Mouse (Mus musculus) Patski (cell line): ENCODE results near the gene Rab40c. TPM values are rescaled to one million over a fixed set of nuclear protein-coding genes. Genes with fewer than 3 reads are reported as not detected.

ENCODE experiments used
- ATAC-seq: fragments of 100-300 bp; one replicate; pipeline ENCODE4 v1.8.0; 2021
- CTCF ChIA-PET: fragments of 350-600 bp; sonication (Branson Sonifier 250); formaldehyde crosslinking; loops from one replicate; lab custom pipeline; 2022; ENCODE audit warnings: inconsistent platforms; lab: Charles Lee
- POLR2A ChIA-PET: fragments of 350-600 bp; sonication (Branson Sonifier 250); formaldehyde crosslinking; loops from one replicate; lab custom pipeline; 2022; ENCODE audit warnings: antibody characterized with exemption, inconsistent platforms; lab: Charles Lee
- DNase-seq: peaks from one replicate; pipeline ENCODE4 v3.0.0-alpha.2; 2011; ENCODE audit warnings: low read depth, low spot score
- H3K27me3 ChIP-seq: fragments of 371-371 bp; one replicate; pipeline ENCODE4 v1.5.1; 2021
- CTCF ChIP-seq: fragments of 100-300 bp; IDR thresholded peaks from one replicate; pipeline ENCODE4 v1.5.1; 2021
- in situ Hi-C: fragments of 300-500 bp; cut with MboI; formaldehyde crosslinking; loops from 3 replicates; pipeline ENCODE4 v1.11.1; 2018; ENCODE audit warnings: low pct_unique_long_range_greater_than_20kb, mixed read lengths
- polyA plus RNA-seq: library from polyadenylated mRNA; unstranded; gene quantifications from one replicate; pipeline ENCODE4 v1.2.3, GENCODE M21; 2021

The Rab40c gene
- polyA plus RNA-seq, 1 experiment from 2014 or later = 20.2 TPM

DNA sequence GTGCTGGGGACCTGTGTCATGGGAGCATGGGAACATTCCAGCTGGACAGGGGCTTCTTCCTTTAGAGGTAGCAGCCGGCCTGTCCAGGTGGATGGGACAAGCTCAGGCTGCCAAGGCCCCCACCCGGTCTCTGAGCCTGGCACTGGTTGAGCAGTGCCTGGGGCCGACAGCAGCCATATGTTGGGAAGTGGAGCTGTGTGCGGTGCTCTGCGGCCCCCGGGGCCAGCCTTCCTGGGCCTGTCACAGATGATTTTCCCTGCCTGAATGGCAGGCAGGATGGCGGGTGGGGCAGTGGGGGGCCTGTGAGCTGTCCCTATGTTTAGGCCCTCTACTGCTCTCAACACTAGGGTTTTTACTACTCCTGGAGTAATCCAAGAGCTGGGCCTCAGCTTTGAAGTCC is 36.7 kb upstream of the Rab40c start:
- peaks cover 22% of the 10 kb centered on the region for H3K27me3 ChIP-seq
- DNase-seq (no peak), ATAC-seq (no peak)
- ChIA-PET POLR2A (interaction anchor here (0.8 kb wide), 1 partner anchor 10 kb away, joined by 3 read pairs; no protein-coding TSS in a partner anchor), CTCF (no interaction called here)
- no peak for TF ChIP-seq CTCF
- in situ Hi-C loops = no loop called here

DNA sequence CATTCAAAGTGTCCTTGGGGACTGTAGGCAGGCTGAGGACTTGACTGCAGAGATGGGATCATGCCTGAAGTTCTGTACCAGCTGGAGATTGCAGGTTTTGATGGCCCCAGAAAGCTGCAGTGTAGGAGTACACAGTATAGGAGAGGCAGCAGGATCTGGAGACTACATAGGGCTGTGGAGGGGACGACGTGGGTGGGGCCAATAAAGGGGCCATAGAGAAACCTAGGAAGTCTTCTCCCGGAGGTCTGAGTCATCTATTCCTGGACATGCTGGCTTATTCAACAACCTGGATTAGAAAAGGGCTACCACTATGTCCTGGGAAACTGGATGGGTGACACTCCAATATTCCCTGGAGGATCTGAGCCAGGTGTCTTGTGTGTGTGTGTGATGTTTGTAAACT is 36.2 kb upstream of the Rab40c start:
- TF ChIP-seq CTCF = no peak
- no peak for ATAC-seq
- ChIA-PET CTCF (interaction anchor here (0.8 kb wide), 1 partner anchor 29 kb away, joined by 3 read pairs; no protein-coding TSS in a partner anchor), POLR2A (interaction anchor here (1.2 kb wide), 1 partner anchor 13 kb away, joined by 3 read pairs; no protein-coding TSS in a partner anchor)
- in situ Hi-C loops = no loop called here
- peaks cover 25% of the 10 kb centered on the region for H3K27me3 ChIP-seq
- no peak for DNase-seq

DNA sequence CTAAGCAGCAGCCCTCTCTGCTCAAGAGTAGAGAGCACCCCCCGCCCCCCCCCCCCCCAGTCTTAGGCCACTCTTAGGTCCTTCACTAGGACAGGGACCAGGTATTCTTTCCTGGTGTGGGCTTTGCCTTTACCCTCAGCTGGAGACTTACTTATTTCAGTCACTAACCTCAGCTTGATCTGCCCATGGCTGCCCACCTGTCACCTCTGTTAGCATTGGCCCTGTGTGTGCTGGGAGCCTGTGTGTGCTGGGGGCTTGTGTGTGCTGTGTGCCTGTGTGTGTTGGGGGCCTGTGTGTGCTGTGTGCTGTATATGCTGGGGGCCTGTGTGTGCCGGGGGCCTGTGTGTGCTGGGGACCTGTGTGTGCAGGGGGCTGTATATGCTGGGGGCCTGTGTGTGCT is 35.1 kb upstream of the Rab40c start:
- H3K27me3 ChIP-seq = peaks cover 25% of the 10 kb centered on the region
- TF ChIP-seq CTCF = no peak
- DNase-seq = no peak
- ChIA-PET POLR2A (interaction anchor here (0.8 to 1.2 kb wide), 2 partner anchors 12 to 32 kb away, joined by 3 read pairs; no protein-coding TSS in a partner anchor), CTCF (no interaction called here)
- no peak for ATAC-seq
- in situ Hi-C loops = no loop called here

DNA sequence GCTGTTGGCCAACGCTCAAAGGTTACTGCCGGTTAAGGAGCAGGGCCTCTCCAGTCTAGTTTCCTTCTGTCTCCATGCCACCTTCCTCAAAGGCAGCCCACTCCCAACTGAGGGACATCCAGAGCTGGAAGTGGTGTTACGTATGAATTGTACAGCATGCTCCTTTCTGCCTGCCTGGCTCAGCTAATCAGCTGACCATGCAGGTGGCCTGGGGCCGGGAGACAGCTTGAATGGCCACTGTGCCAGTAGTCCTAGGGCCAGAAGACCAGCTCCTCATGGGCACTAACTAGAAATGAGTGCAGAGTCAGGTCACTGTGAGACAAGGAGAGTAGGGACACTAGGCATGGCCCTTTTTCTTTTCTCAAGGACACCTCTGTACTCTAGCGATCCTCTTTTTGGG is 33.6 kb upstream of the Rab40c start:
- no peak for TF ChIP-seq CTCF
- POLR2A ChIA-PET = no interaction called here
- no peak for DNase-seq
- H3K27me3 ChIP-seq = peaks cover 25% of the 10 kb centered on the region
- ATAC-seq = no peak
- in situ Hi-C loops = no loop called here
- CTCF ChIA-PET = interaction anchor here (0.6 kb wide), 1 partner anchor 8 kb away, joined by 3 read pairs; the partner anchor contains the start of genes Nhlrc4 and Pigq

DNA sequence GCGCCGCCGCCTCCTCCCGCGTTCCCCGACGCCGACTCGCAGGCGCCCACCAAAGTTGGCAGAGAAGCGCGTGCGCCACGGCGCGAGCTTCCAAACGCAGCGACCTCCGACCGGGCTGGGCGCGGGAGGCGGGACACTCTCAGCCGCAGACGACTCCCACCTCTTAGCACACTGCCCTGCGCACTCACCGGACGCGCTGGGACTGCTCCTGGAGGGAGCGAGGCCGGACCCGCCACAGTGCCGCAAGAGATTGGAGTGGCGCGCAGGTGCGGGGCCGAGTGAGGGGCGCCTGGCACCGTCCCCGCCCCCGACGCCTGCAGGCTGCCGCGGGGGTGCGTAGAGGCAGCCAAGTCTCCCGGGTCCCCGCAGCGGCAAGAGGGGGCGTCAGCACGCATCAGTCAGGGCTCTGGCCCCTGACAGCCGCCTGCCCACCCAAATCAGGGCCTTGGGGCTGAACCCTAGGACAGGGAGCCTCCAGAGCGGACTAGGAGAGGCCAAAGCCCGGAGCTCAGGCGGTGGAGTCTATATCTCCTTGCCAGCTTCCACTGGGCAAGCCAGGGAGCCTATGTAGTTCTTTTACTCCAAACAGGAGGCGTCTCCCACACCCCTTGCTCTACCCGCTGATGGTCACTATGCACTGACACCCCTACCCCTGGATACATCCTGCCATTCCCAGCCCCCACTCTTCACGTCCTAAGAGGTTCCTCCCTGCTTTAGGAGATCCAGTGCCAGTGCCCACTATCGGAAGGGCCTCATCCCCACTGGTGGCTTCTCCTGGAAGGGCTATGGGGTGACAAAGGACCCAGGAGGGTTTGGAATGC is 32.5 kb upstream of the Rab40c start, which contains the start of gene A930017K11Rik:
Gene A930017K11Rik, minus strand, starts transcription at position 763 of the 821 bp plus-strand sequence.
- DNase-seq = no peak
- ATAC-seq = no peak
- CTCF ChIA-PET = no interaction called here
- H3K27me3 ChIP-seq = peaks cover 25% of the 10 kb centered on the region
- in situ Hi-C loops = no loop called here
- POLR2A ChIA-PET = interaction anchor here (0.6 kb wide), 1 partner anchor 11 kb away, joined by 3 read pairs; no protein-coding TSS in a partner anchor
- no peak for TF ChIP-seq CTCF

DNA sequence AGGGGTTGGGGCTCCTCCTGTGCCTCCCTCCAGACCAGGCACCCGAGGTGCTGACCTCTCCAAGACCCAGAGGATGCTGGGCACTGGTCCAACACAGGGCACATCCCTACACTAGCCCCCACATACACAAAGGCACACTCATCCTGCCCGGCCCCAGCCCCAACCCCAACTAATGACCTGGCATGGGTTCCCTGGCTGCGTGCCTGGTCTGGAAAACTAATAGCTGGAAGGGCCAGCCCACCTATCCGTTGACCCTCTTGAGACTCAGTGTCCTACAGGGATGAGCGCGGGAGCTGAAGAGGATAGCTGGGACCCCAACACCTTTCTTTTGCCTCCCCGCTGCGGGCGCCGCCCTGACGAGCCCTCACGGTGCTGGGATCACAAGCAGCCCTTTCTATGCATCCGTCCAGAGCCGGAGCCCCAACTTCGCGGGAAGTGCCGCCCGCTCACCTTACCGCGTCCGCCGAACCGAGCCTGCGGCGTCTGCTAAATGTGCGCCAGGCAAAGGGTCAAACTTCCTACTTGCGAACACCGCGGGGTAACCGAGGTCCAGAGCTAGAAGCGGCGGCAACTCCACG is 31.8 kb upstream of the Rab40c start:
- ChIA-PET CTCF (no interaction called here), POLR2A (no interaction called here)
- TF ChIP-seq CTCF = no peak
- H3K27me3 ChIP-seq = peaks cover 25% of the 10 kb centered on the region
- no peak for DNase-seq
- in situ Hi-C loops = no loop called here
- ATAC-seq = no peak

DNA sequence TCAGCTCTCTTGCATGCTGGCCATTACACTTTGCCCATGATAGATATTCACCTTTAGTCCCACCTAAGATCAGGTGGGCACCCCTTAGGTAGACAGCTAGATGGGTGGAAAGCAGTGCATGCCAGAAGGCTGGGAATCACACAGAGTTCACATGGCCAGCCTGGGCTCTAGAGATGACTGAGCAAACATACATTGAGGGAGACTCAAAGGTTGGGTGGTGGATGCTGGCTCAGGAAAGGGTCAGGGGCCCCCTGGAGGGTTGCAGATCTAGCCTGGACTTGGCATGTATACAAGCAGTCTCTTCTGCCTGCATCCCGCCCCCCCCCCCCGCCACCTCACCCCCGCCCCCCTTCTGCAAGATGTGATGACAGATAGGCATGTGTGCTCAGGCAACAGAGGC is 31.2 kb upstream of the Rab40c start:
- TF ChIP-seq CTCF = no peak
- in situ Hi-C loops = no loop called here
- ATAC-seq (no peak), DNase-seq (no peak)
- ChIA-PET POLR2A (interaction anchor here (0.5 kb wide), 1 partner anchor 33 kb away, joined by 4 read pairs; no protein-coding TSS in a partner anchor), CTCF (no interaction called here)
- H3K27me3 ChIP-seq = peaks cover 25% of the 10 kb centered on the region

DNA sequence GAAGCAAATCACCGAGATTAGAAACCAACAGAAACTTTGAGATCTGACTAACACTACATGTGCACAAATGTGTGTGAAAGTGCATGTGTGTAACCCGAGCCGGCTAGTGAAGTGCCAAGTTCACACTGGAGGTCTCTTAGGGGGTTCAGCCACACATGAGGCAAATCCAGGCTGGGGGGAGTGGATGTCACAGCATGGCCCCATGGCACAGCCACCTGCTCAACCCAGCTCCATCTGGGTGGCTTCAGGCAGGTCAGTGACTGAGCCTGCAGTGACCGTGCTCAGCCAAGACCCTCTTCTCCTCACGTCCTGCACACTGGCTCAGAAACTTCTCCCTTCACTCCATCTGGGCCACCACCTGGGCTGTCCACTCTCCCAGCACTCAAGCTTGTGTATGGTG is 30.5 kb upstream of the Rab40c start:
- CTCF ChIA-PET = no interaction called here
- in situ Hi-C loops = no loop called here
- no peak for DNase-seq
- POLR2A ChIA-PET = interaction anchor here (0.5 to 0.6 kb wide), 2 partner anchors 21 to 32 kb away, joined by 4 to 9 read pairs; no protein-coding TSS in a partner anchor
- no peak for ATAC-seq
- peaks cover 25% of the 10 kb centered on the region for H3K27me3 ChIP-seq
- TF ChIP-seq CTCF = no peak

DNA sequence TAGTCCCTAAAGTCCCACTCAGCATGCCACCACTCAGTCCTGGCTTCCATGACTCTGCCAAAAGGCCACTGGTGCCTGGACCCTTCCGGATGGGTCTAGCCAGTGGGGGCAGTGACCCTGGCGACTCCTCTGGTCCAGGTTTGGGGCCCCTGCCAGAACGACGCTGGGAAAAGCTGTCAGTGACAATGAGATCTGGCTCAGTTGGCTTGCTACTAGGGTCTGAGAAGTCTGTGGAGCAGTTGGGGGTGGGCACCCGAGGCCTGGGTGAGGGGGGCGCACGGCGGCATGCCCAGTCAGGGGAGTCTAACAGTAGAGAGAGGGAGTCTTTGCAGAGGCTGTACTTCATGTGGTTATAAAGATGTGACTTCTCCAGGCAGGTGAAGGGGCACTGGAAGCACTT is 28.5 kb upstream of the Rab40c start:
- in situ Hi-C loops = no loop called here
- H3K27me3 ChIP-seq = peaks cover 21% of the 10 kb centered on the region
- TF ChIP-seq CTCF = no peak
- no peak for DNase-seq
- ATAC-seq = no peak
- ChIA-PET CTCF (no interaction called here), POLR2A (no interaction called here)

DNA sequence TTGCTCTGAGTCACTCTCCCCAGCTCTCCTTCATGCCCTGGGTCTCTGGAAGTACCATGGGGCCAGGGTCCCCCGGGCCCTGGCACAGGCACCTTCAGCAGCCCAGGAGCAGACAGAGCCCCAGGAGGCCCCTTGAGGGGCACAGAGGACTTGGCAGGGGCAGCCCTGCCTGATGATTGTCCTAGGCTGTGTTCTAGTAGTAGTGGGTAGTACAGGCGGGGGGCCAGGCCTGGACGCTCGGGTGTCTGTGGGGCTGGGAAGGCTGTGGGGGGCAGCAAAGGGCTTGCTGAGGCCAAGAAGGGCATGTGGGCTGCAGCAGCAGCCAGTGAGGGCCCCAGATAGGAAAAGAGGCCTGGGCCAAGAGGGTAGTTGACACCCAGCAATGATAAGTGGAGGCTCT is 28.0 kb upstream of the Rab40c start:
- peaks cover 16% of the 10 kb centered on the region for H3K27me3 ChIP-seq
- TF ChIP-seq CTCF = no peak
- in situ Hi-C loops = no loop called here
- ChIA-PET CTCF (no interaction called here), POLR2A (no interaction called here)
- DNase-seq = no peak
- no peak for ATAC-seq

DNA sequence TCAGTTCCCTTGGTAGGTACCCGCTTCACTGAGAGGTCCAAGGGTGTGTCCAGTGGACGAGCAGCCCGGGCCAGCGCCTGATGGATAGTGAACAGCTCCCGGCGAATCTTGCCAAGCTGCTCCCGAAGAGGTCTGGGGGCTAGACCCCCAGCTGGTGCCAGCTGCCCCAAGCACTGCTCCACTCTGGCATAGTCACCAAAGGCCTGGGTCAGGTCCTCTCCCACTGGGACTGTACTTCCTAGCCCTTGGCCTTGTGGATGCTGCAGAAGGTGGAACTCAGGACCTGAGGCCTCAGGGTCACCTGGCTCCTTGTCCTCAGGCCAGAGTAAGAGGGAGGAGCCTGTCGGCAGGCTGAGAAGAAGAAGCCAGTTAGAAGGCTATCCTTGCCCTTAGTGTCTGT is 27.4 kb upstream of the Rab40c start:
- ATAC-seq = no peak
- H3K27me3 ChIP-seq = peaks cover 10% of the 10 kb centered on the region
- TF ChIP-seq CTCF = no peak
- ChIA-PET POLR2A (no interaction called here), CTCF (no interaction called here)
- in situ Hi-C loops = no loop called here
- DNase-seq = no peak
